Mouse (Mus musculus): ENCODE data around the gene Lancl3. TPM values are rescaled to one million over a fixed set of nuclear protein-coding genes. Genes with fewer than 3 reads are reported as not detected.

The Lancl3 gene
- 0.17 and 0.21 TPM in 2 replicates for polyA plus RNA-seq (2014; fragmentation: Nextera tagmentation; extraction: Ambion mirVana)

- ATAC-seq (ENCODE audit: insufficient number of reproducible peaks, low FRiP score, low TSS enrichment, low read depth): peak; percentile 17; the same call in 1 of the 2 replicates
- Histone ChIP-seq H3K27me3 (ENCODE audit: control insufficient read depth, insufficient read depth, low read length) (peaks cover 5% of the 10 kb centered on the region; the same call in 1 of the 2 replicates), H3K4me1 (ENCODE audit: control insufficient read depth, insufficient read depth, low read length) (no peaks in the 10 kb centered on the region), H3K36me3 (ENCODE audit: control insufficient read depth, insufficient read depth, low read length) (no peaks in the 10 kb centered on the region), H3K27ac (replicated peaks; ENCODE audit: low read depth, low read length) (no peak within 1 kb of the TSS), H3K9me3 (ENCODE audit: control insufficient read depth, low read length) (no peaks in the 10 kb centered on the region), H3K4me2 (ENCODE audit: low read depth, severe bottlenecking) (peak within 1 kb of the TSS; percentile 53), H3K4me3 (ENCODE audit: low read depth, low read length) (peak within 1 kb of the TSS; percentile 30), H3K9ac (ENCODE audit: low read length) (no peak within 1 kb of the TSS)
- DNase-seq (ENCODE audit: low spot score): peak; percentile 41
- 19% methylated on average over 31 of the region's 49 CpGs for WGBS
These were observed at the start of gene Lancl3 for GRCm38 (mm10) chrX:9199761-9200371. Gene Lancl3, plus strand, starts transcription at chrX:9199902.

- Histone ChIP-seq H3K9ac (ENCODE audit: low read length) (no peak overlapping the region), H3K4me3 (ENCODE audit: low read depth, low read length) (no peak overlapping the region), H3K36me3 (ENCODE audit: control insufficient read depth, insufficient read depth, low read length) (no peaks in the 10 kb centered on the region), H3K4me1 (ENCODE audit: control insufficient read depth, insufficient read depth, low read length) (no peaks in the 10 kb centered on the region), H3K4me2 (ENCODE audit: low read depth, severe bottlenecking) (no peak overlapping the region), H3K27me3 (ENCODE audit: control insufficient read depth, insufficient read depth, low read length) (no peaks in the 10 kb centered on the region), H3K27ac (replicated peaks; ENCODE audit: low read depth, low read length) (no peak overlapping the region), H3K9me3 (ENCODE audit: control insufficient read depth, low read length) (no peaks in the 10 kb centered on the region)
- 72% methylated on average over 2 of the region's 2 CpGs for WGBS
- no peak for ATAC-seq (ENCODE audit: insufficient number of reproducible peaks, low FRiP score, low TSS enrichment, low read depth)
- DNase-seq (ENCODE audit: low spot score): no peak
These were observed 20.7 kb upstream of the Lancl3 start for GRCm38 (mm10) chrX:9179011-9179410.

- Histone ChIP-seq H3K4me2 (ENCODE audit: low read depth, severe bottlenecking) (no peak overlapping the region), H3K4me3 (ENCODE audit: low read depth, low read length) (no peak overlapping the region), H3K36me3 (ENCODE audit: control insufficient read depth, insufficient read depth, low read length) (no peaks in the 10 kb centered on the region), H3K9ac (ENCODE audit: low read length) (no peak overlapping the region), H3K27me3 (ENCODE audit: control insufficient read depth, insufficient read depth, low read length) (no peaks in the 10 kb centered on the region), H3K27ac (replicated peaks; ENCODE audit: low read depth, low read length) (no peak overlapping the region), H3K9me3 (ENCODE audit: control insufficient read depth, low read length) (no peaks in the 10 kb centered on the region), H3K4me1 (ENCODE audit: control insufficient read depth, insufficient read depth, low read length) (no peaks in the 10 kb centered on the region)
- 78% methylated on average over 5 of the region's 5 CpGs for WGBS
- DNase-seq (ENCODE audit: low spot score): no peak
- ATAC-seq (ENCODE audit: insufficient number of reproducible peaks, low FRiP score, low TSS enrichment, low read depth): no peak
These were observed 18.1 kb upstream of the Lancl3 start for GRCm38 (mm10) chrX:9181570-9181969.

GRCm38 (mm10) chrX:9200380-9200917 is 747 bp downstream of the Lancl3 start:
- Histone ChIP-seq H3K4me1 (ENCODE audit: control insufficient read depth, insufficient read depth, low read length) (no peaks in the 10 kb centered on the region), H3K9ac (ENCODE audit: low read length) (no peak overlapping the region), H3K9me3 (ENCODE audit: control insufficient read depth, low read length) (no peaks in the 10 kb centered on the region), H3K4me3 (ENCODE audit: low read depth, low read length) (peak overlapping the region; percentile 30), H3K36me3 (ENCODE audit: control insufficient read depth, insufficient read depth, low read length) (no peaks in the 10 kb centered on the region), H3K4me2 (ENCODE audit: low read depth, severe bottlenecking) (peak overlapping the region; percentile 53), H3K27me3 (ENCODE audit: control insufficient read depth, insufficient read depth, low read length) (peaks cover 5% of the 10 kb centered on the region; the same call in 1 of the 2 replicates), H3K27ac (replicated peaks; ENCODE audit: low read depth, low read length) (no peak overlapping the region)
- 18% methylated on average over 52 of the region's 72 CpGs for WGBS
- ATAC-seq (ENCODE audit: insufficient number of reproducible peaks, low FRiP score, low TSS enrichment, low read depth) (no peak), DNase-seq (ENCODE audit: low spot score) (peak; percentile 66)

GRCm38 (mm10) chrX:9201954-9202353 is 2.3 kb downstream of the Lancl3 start:
- Histone ChIP-seq H3K27ac (replicated peaks; ENCODE audit: low read depth, low read length) (no peak overlapping the region), H3K4me1 (ENCODE audit: control insufficient read depth, insufficient read depth, low read length) (no peaks in the 10 kb centered on the region), H3K4me3 (ENCODE audit: low read depth, low read length) (no peak overlapping the region), H3K36me3 (ENCODE audit: control insufficient read depth, insufficient read depth, low read length) (no peaks in the 10 kb centered on the region), H3K9me3 (ENCODE audit: control insufficient read depth, low read length) (no peaks in the 10 kb centered on the region), H3K4me2 (ENCODE audit: low read depth, severe bottlenecking) (no peak overlapping the region), H3K9ac (ENCODE audit: low read length) (no peak overlapping the region), H3K27me3 (ENCODE audit: control insufficient read depth, insufficient read depth, low read length) (peaks cover 5% of the 10 kb centered on the region; the same call in 1 of the 2 replicates)
- 71% methylated on average over 2 of the region's 2 CpGs for WGBS
- no peak for DNase-seq (ENCODE audit: low spot score)
- ATAC-seq (ENCODE audit: insufficient number of reproducible peaks, low FRiP score, low TSS enrichment, low read depth): no peak

GRCm38 (mm10) chrX:9202781-9203405 is 3.2 kb downstream of the Lancl3 start:
- Histone ChIP-seq H3K36me3 (ENCODE audit: control insufficient read depth, insufficient read depth, low read length) (no peaks in the 10 kb centered on the region), H3K9ac (ENCODE audit: low read length) (no peak overlapping the region), H3K4me1 (ENCODE audit: control insufficient read depth, insufficient read depth, low read length) (no peaks in the 10 kb centered on the region), H3K4me3 (ENCODE audit: low read depth, low read length) (no peak overlapping the region), H3K27me3 (ENCODE audit: control insufficient read depth, insufficient read depth, low read length) (peaks cover 5% of the 10 kb centered on the region; the same call in 1 of the 2 replicates), H3K4me2 (ENCODE audit: low read depth, severe bottlenecking) (no peak overlapping the region), H3K27ac (replicated peaks; ENCODE audit: low read depth, low read length) (no peak overlapping the region), H3K9me3 (ENCODE audit: control insufficient read depth, low read length) (no peaks in the 10 kb centered on the region)
- no peak for DNase-seq (ENCODE audit: low spot score)
- WGBS: 69% methylated on average over 7 of the region's 7 CpGs
- no peak for ATAC-seq (ENCODE audit: insufficient number of reproducible peaks, low FRiP score, low TSS enrichment, low read depth)

GRCm38 (mm10) chrX:9205121-9205520 is 5.4 kb downstream of the Lancl3 start:
- no peak for DNase-seq (ENCODE audit: low spot score)

GRCm38 (mm10) chrX:9216244-9216643 is 16.5 kb downstream of the Lancl3 start:
- WGBS: 88% methylated on average over 2 of the region's 2 CpGs
- DNase-seq (ENCODE audit: low spot score) (no peak), ATAC-seq (ENCODE audit: insufficient number of reproducible peaks, low FRiP score, low TSS enrichment, low read depth) (no peak)
- H3K4me2 ChIP-seq (ENCODE audit: low read depth, severe bottlenecking): no peak overlapping the region
- no peaks in the 10 kb centered on the region for H3K36me3 ChIP-seq (ENCODE audit: control insufficient read depth, insufficient read depth, low read length)
- H3K9me3 ChIP-seq (ENCODE audit: control insufficient read depth, low read length): no peaks in the 10 kb centered on the region
- no peak overlapping the region for H3K27ac ChIP-seq (replicated peaks; ENCODE audit: low read depth, low read length)
- no peaks in the 10 kb centered on the region for H3K27me3 ChIP-seq (ENCODE audit: control insufficient read depth, insufficient read depth, low read length)
- H3K9ac ChIP-seq (ENCODE audit: low read length): no peak overlapping the region
- no peaks in the 10 kb centered on the region for H3K4me1 ChIP-seq (ENCODE audit: control insufficient read depth, insufficient read depth, low read length)
- H3K4me3 ChIP-seq (ENCODE audit: low read depth, low read length): no peak overlapping the region

More at GRCm38 (mm10) chrX:9205121-9205520, 5.4 kb downstream of the Lancl3 start:
- Histone ChIP-seq H3K4me1 (ENCODE audit: control insufficient read depth, insufficient read depth, low read length) (no peaks in the 10 kb centered on the region), H3K27ac (replicated peaks; ENCODE audit: low read depth, low read length) (no peak overlapping the region), H3K4me3 (ENCODE audit: low read depth, low read length) (no peak overlapping the region), H3K36me3 (ENCODE audit: control insufficient read depth, insufficient read depth, low read length) (no peaks in the 10 kb centered on the region), H3K9ac (ENCODE audit: low read length) (no peak overlapping the region), H3K4me2 (ENCODE audit: low read depth, severe bottlenecking) (no peak overlapping the region), H3K27me3 (ENCODE audit: control insufficient read depth, insufficient read depth, low read length) (peaks cover under 1% of the 10 kb centered on the region; the same call in 1 of the 2 replicates), H3K9me3 (ENCODE audit: control insufficient read depth, low read length) (no peaks in the 10 kb centered on the region)
- ATAC-seq (ENCODE audit: insufficient number of reproducible peaks, low FRiP score, low TSS enrichment, low read depth): no peak
- 65% methylated on average over 2 of the region's 2 CpGs for WGBS

Data from limb, embryonic 11.5 days (tissue).